Mouse (Mus musculus) E14TG2a.4 (cell line): ENCODE results near the gene Ttll8.

Experiments used
- CTCF ChIP-seq: conservative IDR thresholded peaks from 2 replicates; pipeline ENCODE4 v1.5.1; 2014; ENCODE audit warnings: low read length
- NANOG ChIP-seq: IDR thresholded peaks from 2 replicates; pipeline ENCODE4 v1.6.1; 2014; ENCODE audit warnings: borderline replicate concordance, low read length, mixed read lengths

DNA sequence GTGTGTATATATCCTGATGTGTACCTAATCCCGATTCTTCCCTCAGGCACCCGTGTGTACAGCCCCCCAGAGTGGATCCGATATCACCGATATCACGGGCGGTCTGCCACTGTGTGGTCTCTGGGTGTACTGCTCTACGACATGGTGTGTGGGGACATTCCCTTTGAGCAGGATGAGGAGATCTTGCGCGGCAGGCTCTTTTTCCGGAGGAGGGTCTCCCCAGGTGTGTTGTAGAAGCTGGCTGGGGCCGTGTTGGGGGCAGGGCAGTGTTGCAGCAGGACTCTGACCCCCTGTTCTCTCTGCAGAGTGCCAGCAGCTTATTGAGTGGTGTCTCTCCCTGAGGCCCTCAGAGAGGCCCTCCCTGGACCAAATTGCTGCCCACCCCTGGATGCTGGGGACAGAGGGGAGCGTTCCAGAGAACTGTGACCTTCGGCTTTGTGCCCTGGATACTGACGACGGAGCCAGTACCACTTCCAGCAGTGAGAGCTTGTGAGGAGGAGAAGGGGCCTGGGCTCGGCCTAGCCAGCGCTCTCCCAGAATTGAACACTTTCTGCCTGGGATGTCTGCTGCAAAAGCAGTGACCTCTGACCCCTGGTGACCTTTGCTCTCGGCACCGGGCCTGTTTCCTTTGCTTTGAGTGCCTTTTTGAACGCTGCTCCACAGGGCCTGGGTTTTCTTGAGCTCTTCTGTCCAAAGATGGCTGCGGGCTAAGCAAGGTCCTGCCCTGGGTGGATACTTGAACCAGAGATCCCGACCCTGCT is 89.8 kb downstream of the Ttll8 start:
- TF ChIP-seq CTCF (no peak; the same call in 1 of the 2 replicates), NANOG (no peak)
